Mouse (Mus musculus): Measurements from ENCODE around the gene Cyp4f37.

Cyp4f37 gene

DNA sequence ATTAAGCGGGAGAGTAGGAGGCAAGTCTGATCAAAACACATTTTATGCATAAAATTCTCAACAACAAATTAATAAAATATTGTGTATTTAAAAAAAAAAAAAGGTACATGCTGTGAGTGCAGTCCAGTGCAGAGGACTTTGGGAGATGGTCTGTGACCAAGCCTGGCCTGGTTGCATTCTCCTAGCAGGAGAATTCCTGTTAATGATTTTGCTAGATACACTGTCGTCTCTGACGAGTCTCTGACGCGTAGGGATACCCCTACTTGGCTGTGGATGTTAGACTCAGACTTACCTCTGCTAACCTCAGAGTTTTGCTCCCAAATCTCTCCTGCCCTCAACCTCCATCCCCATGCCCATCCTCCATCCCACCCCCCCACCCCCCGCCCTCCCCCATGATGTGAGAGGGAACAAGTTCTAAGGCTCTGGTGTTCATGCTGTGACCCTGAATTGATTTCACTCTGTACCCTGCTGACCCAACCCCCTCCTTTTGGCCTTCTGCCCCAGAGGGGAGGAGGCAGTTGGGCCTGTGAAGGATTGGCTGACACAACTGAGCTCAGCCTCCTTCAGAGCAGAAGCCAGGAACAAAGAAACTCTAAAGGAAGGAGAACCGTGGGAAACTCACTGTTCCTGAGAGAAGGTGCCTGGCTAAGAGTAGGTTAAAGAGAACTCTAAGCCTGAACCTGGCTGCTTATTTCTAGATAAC, 64.1 kb downstream of the Cyp4f37 start, which contains the start of gene Cyp4f15:
Gene Cyp4f15, plus strand, starts transcription at position 580 of the 703 bp plus-strand sequence.
- no peak for DNase-seq (ENCODE audit: low spot score)

All from yolk sac, embryonic 10.5 days (tissue).